Mouse (Mus musculus) right cerebral cortex, adult 18-20 months (tissue): ENCODE results near the gene Trim38.

ENCODE experiments used
- DNase-seq: peaks from one replicate; pipeline ENCODE4 v3.0.0; 2022; ENCODE audit warnings: mixed read lengths

Trim38 gene

GRCm38 (mm10) chr13:23836630-23837029, 66.9 kb downstream of the Trim38 start:
- DNase-seq = no peak

DNA sequence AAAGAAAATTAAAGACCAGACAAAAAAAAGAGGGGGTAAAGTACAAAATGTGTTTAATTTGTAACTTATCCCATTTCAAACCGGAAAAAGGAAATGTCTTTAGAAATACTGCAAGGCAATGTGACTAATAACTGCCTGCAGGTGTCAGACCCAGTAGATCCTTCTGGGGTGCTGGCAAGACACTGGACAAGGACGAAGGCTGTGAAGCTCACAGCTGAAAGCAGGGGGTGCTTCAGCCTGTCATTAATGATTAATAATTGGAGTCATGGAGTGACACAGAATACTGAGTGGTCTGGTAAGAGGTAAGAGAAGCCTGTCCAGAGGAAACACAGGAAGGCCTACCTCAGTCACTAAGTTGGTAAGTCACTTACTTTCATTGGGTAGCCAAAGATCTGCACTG, 69.6 kb downstream of the Trim38 start, which contains the start of gene Slc17a3:
Gene Slc17a3, plus strand, starts transcription at position 127 of the 400 bp plus-strand sequence.
- DNase-seq = no peak
